Mouse (Mus musculus) small intestine, adult 2 months (tissue): ENCODE results near the gene Ccnt2.

ENCODE experiments used
- CTCF ChIP-seq: fragments of 200-500 bp; IDR thresholded peaks from 2 replicates; pipeline ENCODE4 v1.5.1; 2012; ENCODE audit warnings: low read depth, mild to moderate bottlenecking, control low read depth, inconsistent platforms, low read length, moderate library complexity, mixed read lengths; ENCODE audit not compliant: insufficient replicate concordance, insufficient read length; ENCODE audit errors: extremely low read depth
- POLR2A ChIP-seq: fragments of 200-500 bp; IDR thresholded peaks from 2 replicates; pipeline ENCODE4 v1.6.1; 2012; ENCODE audit warnings: low read depth, mild to moderate bottlenecking, control low read depth, inconsistent platforms, low read length, moderate library complexity

DNA sequence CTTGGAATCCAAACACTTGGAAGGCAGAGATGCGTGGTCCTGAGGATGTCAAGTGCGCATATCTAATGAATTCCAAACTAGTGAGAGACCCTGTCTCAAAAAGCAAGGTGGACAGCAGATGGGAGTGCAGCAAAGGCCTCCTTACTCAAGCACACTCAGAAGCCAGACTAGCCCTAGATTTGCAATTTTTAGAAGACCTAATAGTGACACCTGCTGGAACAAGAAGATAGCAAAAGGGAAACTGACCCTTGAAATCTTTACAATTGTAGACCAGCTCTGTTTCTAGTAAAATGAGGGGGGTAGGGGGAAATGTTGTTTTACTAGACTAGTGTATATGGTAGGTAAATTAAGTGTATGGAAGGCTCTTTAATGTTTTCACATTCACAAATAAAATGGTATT is 8.5 kb upstream of the Ccnt2 start:
- TF ChIP-seq POLR2A (no peak), CTCF (no peak)
